Mouse (Mus musculus): ENCODE measurements around the gene Zfp398. TPM values are rescaled to one million over a fixed set of nuclear protein-coding genes. Genes with fewer than 3 reads are reported as not detected.

Gene Zfp398
- polyA plus RNA-seq, 1 experiment from 2014 or later, result 5.4 TPM

- peaks cover 24% of the 10 kb centered on the region for H3K4me1 ChIP-seq
- H3K4me3 ChIP-seq, result peak overlapping the region; percentile 87
- H3K27ac ChIP-seq, result peak overlapping the region; percentile 94; the same call in 1 of the 2 replicates
- DNase-seq (ENCODE audit: low spot score), result no peak
- H3K9me3 ChIP-seq, result no peaks in the 10 kb centered on the region
- WGBS, result 54% methylated on average over 5 of the region's 5 CpGs
- H3K36me3 ChIP-seq, result peaks cover 12% of the 10 kb centered on the region
- no peaks in the 10 kb centered on the region for H3K27me3 ChIP-seq (ENCODE audit: insufficient read depth, poor library complexity, severe bottlenecking)
Observed at GRCm38 (mm10) chr6:47811324-47811723, 24.1 kb upstream of the Zfp398 start.

GRCm38 (mm10) chr6:47812271-47812915 is 23.1 kb upstream of the Zfp398 start:
- peaks cover 4% of the 10 kb centered on the region; the same call in 1 of the 2 replicates for H3K36me3 ChIP-seq
- H3K27ac ChIP-seq, result peak overlapping the region; percentile 94
- H3K27me3 ChIP-seq (ENCODE audit: insufficient read depth, poor library complexity, severe bottlenecking), result no peaks in the 10 kb centered on the region
- no peak for DNase-seq (ENCODE audit: low spot score)
- H3K4me3 ChIP-seq, result peak overlapping the region; percentile 87
- peaks cover 24% of the 10 kb centered on the region for H3K4me1 ChIP-seq
- WGBS, result 2% methylated on average over 17 of the region's 17 CpGs
- H3K9me3 ChIP-seq, result no peaks in the 10 kb centered on the region

- H3K4me1 ChIP-seq, result peaks cover 24% of the 10 kb centered on the region
- no peaks in the 10 kb centered on the region for H3K9me3 ChIP-seq
- peak within 1 kb of the TSS; percentile 87 for H3K4me3 ChIP-seq
- DNase-seq (ENCODE audit: low spot score), result peak; percentile 100
- 0% methylated on average over 44 of the region's 44 CpGs for WGBS
- no peaks in the 10 kb centered on the region for H3K27me3 ChIP-seq (ENCODE audit: insufficient read depth, poor library complexity, severe bottlenecking)
- peak within 1 kb of the TSS; percentile 94 for H3K27ac ChIP-seq
- H3K36me3 ChIP-seq, result no peaks in the 10 kb centered on the region
Observed at GRCm38 (mm10) chr6:47813257-47813878, 22.1 kb upstream of the Zfp398 start, which contains the start of gene Pdia4. TSS of gene Pdia4 (minus strand) at chr6:47813430.

- 93% methylated on average over 1 of the region's 1 CpGs for WGBS
- no peaks in the 10 kb centered on the region for H3K27me3 ChIP-seq (ENCODE audit: insufficient read depth, poor library complexity, severe bottlenecking)
- H3K9me3 ChIP-seq, result no peaks in the 10 kb centered on the region
- no peak for DNase-seq (ENCODE audit: low spot score)
- H3K4me3 ChIP-seq, result no peak overlapping the region
- peaks cover 18% of the 10 kb centered on the region for H3K36me3 ChIP-seq
- H3K27ac ChIP-seq, result no peak overlapping the region
- peaks cover 9% of the 10 kb centered on the region for H3K4me1 ChIP-seq
Observed at GRCm38 (mm10) chr6:47816151-47816550, 19.3 kb upstream of the Zfp398 start.

GRCm38 (mm10) chr6:47818721-47819120 is 16.7 kb upstream of the Zfp398 start:
- H3K4me3 ChIP-seq, result no peak overlapping the region
- H3K36me3 ChIP-seq, result peaks cover 23% of the 10 kb centered on the region
- no peaks in the 10 kb centered on the region for H3K27me3 ChIP-seq (ENCODE audit: insufficient read depth, poor library complexity, severe bottlenecking)
- no peaks in the 10 kb centered on the region for H3K4me1 ChIP-seq
- no peak overlapping the region for H3K27ac ChIP-seq
- 91% methylated on average over 8 of the region's 8 CpGs for WGBS
- no peak for DNase-seq (ENCODE audit: low spot score)
- H3K9me3 ChIP-seq, result no peaks in the 10 kb centered on the region

- Histone ChIP-seq H3K36me3 (peaks cover 27% of the 10 kb centered on the region), H3K27me3 (ENCODE audit: insufficient read depth, poor library complexity, severe bottlenecking) (no peaks in the 10 kb centered on the region), H3K4me3 (no peak overlapping the region), H3K27ac (no peak overlapping the region), H3K9me3 (no peaks in the 10 kb centered on the region), H3K4me1 (no peaks in the 10 kb centered on the region)
- no peak for DNase-seq (ENCODE audit: low spot score)
- 88% methylated on average over 23 of the region's 23 CpGs for WGBS
Observed at GRCm38 (mm10) chr6:47819626-47820325, 15.7 kb upstream of the Zfp398 start.

GRCm38 (mm10) chr6:47821236-47821635 is 14.2 kb upstream of the Zfp398 start:
- Histone ChIP-seq H3K36me3 (peaks cover 27% of the 10 kb centered on the region), H3K9me3 (no peaks in the 10 kb centered on the region), H3K4me3 (no peak overlapping the region), H3K27ac (no peak overlapping the region), H3K27me3 (ENCODE audit: insufficient read depth, poor library complexity, severe bottlenecking) (no peaks in the 10 kb centered on the region), H3K4me1 (no peaks in the 10 kb centered on the region)
- no peak for DNase-seq (ENCODE audit: low spot score)
- whole genome bisulfite sequencing, result 85% methylated on average over 5 of the region's 5 CpGs

- no peaks in the 10 kb centered on the region for H3K9me3 ChIP-seq
- H3K27ac ChIP-seq, result no peak overlapping the region
- peaks cover 27% of the 10 kb centered on the region for H3K36me3 ChIP-seq
- WGBS, result 84% methylated on average over 6 of the region's 6 CpGs
- H3K4me3 ChIP-seq, result no peak overlapping the region
- H3K27me3 ChIP-seq (ENCODE audit: insufficient read depth, poor library complexity, severe bottlenecking), result no peaks in the 10 kb centered on the region
- DNase-seq (ENCODE audit: low spot score), result no peak
- H3K4me1 ChIP-seq, result no peaks in the 10 kb centered on the region
Observed at GRCm38 (mm10) chr6:47821776-47822175, 13.7 kb upstream of the Zfp398 start.

- H3K36me3 ChIP-seq, result peaks cover 27% of the 10 kb centered on the region
- no peak for DNase-seq (ENCODE audit: low spot score)
- H3K27me3 ChIP-seq (ENCODE audit: insufficient read depth, poor library complexity, severe bottlenecking), result no peaks in the 10 kb centered on the region
- no peak overlapping the region for H3K4me3 ChIP-seq
- H3K27ac ChIP-seq, result no peak overlapping the region
- no peaks in the 10 kb centered on the region for H3K9me3 ChIP-seq
- H3K4me1 ChIP-seq, result no peaks in the 10 kb centered on the region
- WGBS, result 58% methylated on average over 2 of the region's 2 CpGs
Observed at GRCm38 (mm10) chr6:47824241-47824640, 11.2 kb upstream of the Zfp398 start.

- Histone ChIP-seq H3K9me3 (no peaks in the 10 kb centered on the region), H3K36me3 (0 out of 2 replicates have a peak, but pooled peaks cover 7% of the 10 kb centered on the region), H3K4me3 (no peak overlapping the region), H3K27me3 (ENCODE audit: insufficient read depth, poor library complexity, severe bottlenecking) (no peaks in the 10 kb centered on the region), H3K4me1 (peaks cover 5% of the 10 kb centered on the region), H3K27ac (no peak overlapping the region)
- no peak for DNase-seq (ENCODE audit: low spot score)
- WGBS, result 86% methylated on average over 4 of the region's 4 CpGs
Observed at GRCm38 (mm10) chr6:47827462-47827861, 8.0 kb upstream of the Zfp398 start.

GRCm38 (mm10) chr6:47828950-47829349 is 6.5 kb upstream of the Zfp398 start:
- DNase-seq (ENCODE audit: low spot score), result no peak
- Histone ChIP-seq H3K4me3 (no peak overlapping the region), H3K27ac (no peak overlapping the region), H3K4me1 (peaks cover 5% of the 10 kb centered on the region), H3K9me3 (no peaks in the 10 kb centered on the region), H3K36me3 (0 out of 2 replicates have a peak, but pooled peaks cover 2% of the 10 kb centered on the region), H3K27me3 (ENCODE audit: insufficient read depth, poor library complexity, severe bottlenecking) (no peaks in the 10 kb centered on the region)
- 35% methylated on average over 1 of the region's 1 CpGs for WGBS

GRCm38 (mm10) chr6:47830104-47831078 is 5.1 kb upstream of the Zfp398 start, which contains the start of gene Zfp786:
TSS of gene Zfp786 (minus strand) at chr6:47830867.
- Histone ChIP-seq H3K9me3 (no peaks in the 10 kb centered on the region), H3K27me3 (ENCODE audit: insufficient read depth, poor library complexity, severe bottlenecking) (no peaks in the 10 kb centered on the region), H3K4me3 (peak within 1 kb of the TSS; percentile 87), H3K4me1 (peaks cover 5% of the 10 kb centered on the region), H3K36me3 (no peaks in the 10 kb centered on the region), H3K27ac (peak within 1 kb of the TSS; percentile 93)
- DNase-seq (ENCODE audit: low spot score), result peak; percentile 95
- WGBS, result 2% methylated on average over 63 of the region's 64 CpGs
